In genomic region chr10:27990359-27991056, GRCm38 (mm10) we compare ENCODE assay signal across 16 mouse cellular contexts.
DNase-seq lines count a peak whose midpoint lies in the region; ATAC-seq and TF ChIP-seq lines count a peak whose summit lies in the region.
"Had no signal": no experiment of that assay in that cellular context is flagged by ENCODE, and none has a peak within 500 bp of the region (broad histone marks: within the 10 kb centered on the region; RNA-seq: fewer than 3 reads in every experiment).

No protein-coding gene starts in this region.

- peak; percentile 92 for DNase-seq in heart, adult 11 months
- DNase-seq in heart, postnatal 25 days (ENCODE audit: low spot score) = no peak
- DNase-seq in heart, adult 9 months (ENCODE audit: low spot score in 2 of 2) = peak; percentile 1 to 19
- DNase-seq in heart, postnatal 4 days = peak; percentile 12
- DNase-seq in thymus, postnatal 14 days = no peak
- DNase-seq: cerebellum, adult 8-10 months; gastrocnemius, postnatal 14 days; kidney, postnatal 14 days; lung, adult 18-20 months; right cerebral cortex, postnatal 14 days; thymus, adult 2 months had no signal

- H3K9me3 ChIP-seq in E14TG2a.4 (ENCODE audit: low read length) = peaks cover 14% of the 10 kb centered on the region
- H3K9me3 ChIP-seq: embryonic facial prominence, embryonic 10.5 days; limb, embryonic 12.5 days had no signal

- no peak for ATAC-seq in megakaryocyte, adult 5-6 weeks (ENCODE audit: poor library complexity, severe bottlenecking)
- ATAC-seq: inflammation-experienced regulatory T-cells, adult 6 months had no signal

- no peaks in the 10 kb centered on the region for H3K27me3 ChIP-seq in E14TG2a.4 (ENCODE audit: insufficient read depth, low read length)
- H3K27me3 ChIP-seq: limb, embryonic 12.5 days had no signal

- peak overlapping the region; percentile 43 for H3K4me3 ChIP-seq in E14TG2a.4 (replicated peaks; ENCODE audit: low read length)
- H3K4me3 ChIP-seq: embryonic facial prominence, embryonic 10.5 days; limb, embryonic 12.5 days had no signal

- TF ChIP-seq CTCF in E14TG2a.4 (conservative IDR thresholded peaks at IDR 0.05; ENCODE audit: low read length) = no peak

- H3K36me3 ChIP-seq in E14TG2a.4 (ENCODE audit: insufficient read depth, low read length) = peaks cover 7% of the 10 kb centered on the region
- H3K36me3 ChIP-seq: embryonic facial prominence, embryonic 10.5 days; limb, embryonic 12.5 days had no signal

- intact Hi-C loops in heart, postnatal 25 days (cut with DNase I) = no loop called here

- peaks cover 76% of the 10 kb centered on the region for H3K4me1 ChIP-seq in E14TG2a.4 (replicated peaks; ENCODE audit: low read depth, low read length)
- H3K4me1 ChIP-seq: limb, embryonic 12.5 days had no signal

Comparison
In these comparisons a context has a peak if more than half of its experiments do, and no peak if none do; other contexts are left out.
1. DNase-seq: peak in heart, adult 11 months (single experiment), heart, adult 9 months (2 of 2) and heart, postnatal 4 days (single experiment); none in heart, postnatal 25 days (single experiment) and thymus, postnatal 14 days (single experiment).